Mouse (Mus musculus) embryonic facial prominence, embryonic 10.5 days (tissue): ENCODE data around the gene Siah2. TPM values are rescaled to one million over a fixed set of nuclear protein-coding genes. Genes with fewer than 3 reads are reported as not detected.

ENCODE experiments used
- DNase-seq: peaks from one replicate; pipeline ENCODE4 v3.0.0-alpha.2; 2017; ENCODE audit warnings: low spot score
- H3K27ac ChIP-seq: fragments of 300-500 bp; sonication (generic); replicated peaks from 2 replicates; pipeline ENCODE4 v1.5.1; 2016; ENCODE audit warnings: mild to moderate bottlenecking
- H3K27me3 ChIP-seq: fragments of 300-500 bp; sonication (generic); replicated peaks from 2 replicates; pipeline ENCODE4 v1.6.1; 2016; ENCODE audit warnings: low read depth, mild to moderate bottlenecking; ENCODE audit not compliant: poor library complexity, severe bottlenecking
- H3K36me3 ChIP-seq: fragments of 300-500 bp; sonication (generic); replicated peaks from 2 replicates; pipeline ENCODE4 v1.6.1; 2016; ENCODE audit warnings: mild to moderate bottlenecking, moderate library complexity
- H3K4me1 ChIP-seq: fragments of 300-500 bp; sonication (generic); 2 replicates; pipeline ENCODE4 v1.6.1; 2016
- H3K4me3 ChIP-seq: fragments of 300-500 bp; sonication (generic); 2 replicates; pipeline ENCODE4 v1.5.1; 2016; ENCODE audit warnings: mild to moderate bottlenecking, moderate library complexity
- H3K9me3 ChIP-seq: fragments of 300-500 bp; sonication (generic); 2 replicates; pipeline ENCODE4 v1.6.1; 2016; ENCODE audit warnings: mild to moderate bottlenecking
- WGBS: fragments of 180-500 bp; shearing (Covaris S2); methylation state at CpG from one replicate; pipeline ENCODE4 v1.1.7; 2016; 5-methylcytosine and 5-hydroxymethylcytosine counted together
- polyA plus RNA-seq: library from polyadenylated mRNA; unstranded; fragments of >200 nt; fragmentation: Nextera tagmentation; extraction: Ambion mirVana; gene quantifications from 2 replicates; pipeline ENCODE4 v1.2.1, GENCODE M21; 2016

Gene Siah2
- polyA plus RNA-seq: 2.1 and 2.7 TPM in 2 replicates

- no peaks in the 10 kb centered on the region for H3K36me3 ChIP-seq
- H3K27me3 ChIP-seq: peaks cover 53% of the 10 kb centered on the region
Observed at GRCm38 (mm10) chr3:58691997-58692721, at the start of gene Siah2. Gene Siah2 (minus strand): TSS chr3:58692400.

GRCm38 (mm10) chr3:58739536-58739935, 47.3 kb upstream of the Siah2 start:
- WGBS: 64% methylated on average over 2 of the region's 2 CpGs
- no peak overlapping the region for H3K4me3 ChIP-seq
- H3K27me3 ChIP-seq: no peaks in the 10 kb centered on the region
- no peak overlapping the region for H3K27ac ChIP-seq
- no peaks in the 10 kb centered on the region for H3K36me3 ChIP-seq
- no peak for DNase-seq
- H3K9me3 ChIP-seq: no peaks in the 10 kb centered on the region
- H3K4me1 ChIP-seq: no peaks in the 10 kb centered on the region

More at GRCm38 (mm10) chr3:58691997-58692721, at the start of gene Siah2:
- DNase-seq: peak; percentile 89
- H3K9me3 ChIP-seq: no peaks in the 10 kb centered on the region
- peaks cover 28% of the 10 kb centered on the region for H3K4me1 ChIP-seq
- H3K27ac ChIP-seq: peak within 1 kb of the TSS; percentile 83
- peak within 1 kb of the TSS; percentile 81 for H3K4me3 ChIP-seq
- WGBS: under 1% methylated on average over 87 of the region's 87 CpGs

- Histone ChIP-seq H3K9me3 (no peaks in the 10 kb centered on the region), H3K36me3 (no peaks in the 10 kb centered on the region), H3K27ac (no peak overlapping the region), H3K4me1 (no peaks in the 10 kb centered on the region), H3K4me3 (no peak overlapping the region), H3K27me3 (no peaks in the 10 kb centered on the region)
- DNase-seq: no peak
- WGBS: 24% methylated on average over 6 of the region's 6 CpGs
Observed at GRCm38 (mm10) chr3:58738346-58739089, 46.3 kb upstream of the Siah2 start.

GRCm38 (mm10) chr3:58731520-58731919, 39.3 kb upstream of the Siah2 start:
- WGBS: 69% methylated on average over 5 of the region's 5 CpGs
- H3K27ac ChIP-seq: no peak overlapping the region
- DNase-seq: peak; percentile 19
- no peak overlapping the region for H3K4me3 ChIP-seq
- H3K36me3 ChIP-seq: no peaks in the 10 kb centered on the region
- no peaks in the 10 kb centered on the region for H3K27me3 ChIP-seq
- 0 out of 2 replicates have a peak, but pooled peaks cover 10% of the 10 kb centered on the region for H3K4me1 ChIP-seq
- no peaks in the 10 kb centered on the region for H3K9me3 ChIP-seq

GRCm38 (mm10) chr3:58730580-58730979, 38.4 kb upstream of the Siah2 start:
- Histone ChIP-seq H3K27me3 (no peaks in the 10 kb centered on the region), H3K4me3 (no peak overlapping the region), H3K4me1 (0 out of 2 replicates have a peak, but pooled peaks cover 10% of the 10 kb centered on the region), H3K9me3 (no peaks in the 10 kb centered on the region), H3K36me3 (no peaks in the 10 kb centered on the region), H3K27ac (no peak overlapping the region)
- WGBS: 79% methylated on average over 3 of the region's 3 CpGs
- no peak for DNase-seq

GRCm38 (mm10) chr3:58729549-58729948, 37.3 kb upstream of the Siah2 start:
- Histone ChIP-seq H3K36me3 (no peaks in the 10 kb centered on the region), H3K27ac (no peak overlapping the region), H3K4me3 (no peak overlapping the region), H3K4me1 (0 out of 2 replicates have a peak, but pooled peaks cover 10% of the 10 kb centered on the region), H3K27me3 (no peaks in the 10 kb centered on the region), H3K9me3 (no peaks in the 10 kb centered on the region)
- DNase-seq: no peak

- no peak for DNase-seq
Observed at GRCm38 (mm10) chr3:58727601-58728000, 35.4 kb upstream of the Siah2 start.

GRCm38 (mm10) chr3:58727012-58727411, 34.8 kb upstream of the Siah2 start:
- no peaks in the 10 kb centered on the region for H3K9me3 ChIP-seq
- peak; percentile 43 for DNase-seq
- H3K27ac ChIP-seq: no peak overlapping the region
- 39% methylated on average over 3 of the region's 3 CpGs for WGBS
- H3K4me1 ChIP-seq: 0 out of 2 replicates have a peak, but pooled peaks cover 12% of the 10 kb centered on the region
- no peaks in the 10 kb centered on the region for H3K27me3 ChIP-seq
- H3K36me3 ChIP-seq: no peaks in the 10 kb centered on the region
- no peak overlapping the region for H3K4me3 ChIP-seq

More at GRCm38 (mm10) chr3:58727601-58728000, 35.4 kb upstream of the Siah2 start:
- Histone ChIP-seq H3K4me1 (0 out of 2 replicates have a peak, but pooled peaks cover 14% of the 10 kb centered on the region), H3K9me3 (no peaks in the 10 kb centered on the region), H3K4me3 (no peak overlapping the region), H3K27ac (no peak overlapping the region), H3K27me3 (no peaks in the 10 kb centered on the region), H3K36me3 (no peaks in the 10 kb centered on the region)
- 84% methylated on average over 4 of the region's 4 CpGs for WGBS

- H3K27me3 ChIP-seq: no peaks in the 10 kb centered on the region
- WGBS: 84% methylated on average over 3 of the region's 3 CpGs
- no peak overlapping the region for H3K27ac ChIP-seq
- no peak for DNase-seq
- H3K4me1 ChIP-seq: 0 out of 2 replicates have a peak, but pooled peaks cover 6% of the 10 kb centered on the region
- no peaks in the 10 kb centered on the region for H3K36me3 ChIP-seq
- H3K4me3 ChIP-seq: no peak overlapping the region
- no peaks in the 10 kb centered on the region for H3K9me3 ChIP-seq
Observed at GRCm38 (mm10) chr3:58726374-58726773, 34.2 kb upstream of the Siah2 start.

- no peak overlapping the region for H3K27ac ChIP-seq
- H3K27me3 ChIP-seq: no peaks in the 10 kb centered on the region
- no peak overlapping the region for H3K4me3 ChIP-seq
- H3K4me1 ChIP-seq: 0 out of 2 replicates have a peak, but pooled peaks cover 6% of the 10 kb centered on the region
- DNase-seq: no peak
- no peaks in the 10 kb centered on the region for H3K9me3 ChIP-seq
- no peaks in the 10 kb centered on the region for H3K36me3 ChIP-seq
Observed at GRCm38 (mm10) chr3:58724815-58725214, 32.6 kb upstream of the Siah2 start.

- H3K27me3 ChIP-seq: no peaks in the 10 kb centered on the region
- no peak overlapping the region for H3K27ac ChIP-seq
- DNase-seq: no peak
- H3K4me1 ChIP-seq: 0 out of 2 replicates have a peak, but pooled peaks cover 4% of the 10 kb centered on the region
- no peaks in the 10 kb centered on the region for H3K9me3 ChIP-seq
- no peak overlapping the region for H3K4me3 ChIP-seq
- WGBS: 93% methylated on average over 2 of the region's 2 CpGs
- H3K36me3 ChIP-seq: no peaks in the 10 kb centered on the region
Observed at GRCm38 (mm10) chr3:58723656-58724055, 31.5 kb upstream of the Siah2 start.

- 64% methylated on average over 9 of the region's 9 CpGs for WGBS
- no peak for DNase-seq
- Histone ChIP-seq H3K4me3 (no peak overlapping the region), H3K27ac (no peak overlapping the region), H3K27me3 (no peaks in the 10 kb centered on the region), H3K9me3 (peaks cover 6% of the 10 kb centered on the region), H3K4me1 (0 out of 2 replicates have a peak, but pooled peaks cover 4% of the 10 kb centered on the region), H3K36me3 (no peaks in the 10 kb centered on the region)
Observed at GRCm38 (mm10) chr3:58719461-58720230, 27.4 kb upstream of the Siah2 start.
